Mouse (Mus musculus) stomach, postnatal 0 days (tissue): ENCODE data around the gene Rassf8. TPM values are rescaled to one million over a fixed set of nuclear protein-coding genes. Genes with fewer than 3 reads are reported as not detected.

Source experiments
- ATAC-seq: fragments of 200-750 bp; cut with Nextera tagmentation; 2 replicates; pipeline ENCODE4 v1.8.0; 2017; ENCODE audit not compliant: low FRiP score, low TSS enrichment
- DNase-seq: peaks from one replicate; pipeline ENCODE4 v3.0.0-alpha.2; 2016; ENCODE audit warnings: low spot score
- H3K27ac ChIP-seq: fragments of 300-500 bp; sonication (generic); replicated peaks from 2 replicates; pipeline ENCODE4 v1.5.1; 2014; ENCODE audit warnings: mild to moderate bottlenecking, control low read depth
- H3K27me3 ChIP-seq: fragments of 300-500 bp; sonication (generic); 2 replicates; pipeline ENCODE4 v1.6.1; 2014; ENCODE audit warnings: low read length; ENCODE audit not compliant: control insufficient read depth, insufficient read depth
- H3K36me3 ChIP-seq: fragments of 300-500 bp; sonication (generic); 2 replicates; pipeline ENCODE4 v1.6.1; 2014; ENCODE audit warnings: low read length, mixed read lengths; ENCODE audit not compliant: control insufficient read depth, insufficient read depth
- H3K4me1 ChIP-seq: fragments of 300-500 bp; sonication (generic); replicated peaks from 2 replicates; pipeline ENCODE4 v1.6.1; 2014; ENCODE audit warnings: antibody characterized with exemption; ENCODE audit not compliant: control insufficient read depth, insufficient read depth
- H3K4me2 ChIP-seq: fragments of 300-500 bp; sonication (generic); replicated peaks from 2 replicates; pipeline ENCODE4 v1.6.1; 2014; ENCODE audit warnings: low read depth, mild to moderate bottlenecking, control low read depth, moderate library complexity
- H3K4me3 ChIP-seq: fragments of 300-500 bp; sonication (generic); 2 replicates; pipeline ENCODE4 v1.5.1; 2014; ENCODE audit warnings: low read depth, low read length, control low read depth
- H3K9ac ChIP-seq: fragments of 300-500 bp; sonication (generic); 2 replicates; pipeline ENCODE4 v1.6.1; 2014; ENCODE audit warnings: mild to moderate bottlenecking, low read length, control low read depth, mixed read lengths
- H3K9me3 ChIP-seq: fragments of 300-500 bp; sonication (generic); 2 replicates; pipeline ENCODE4 v1.6.1; 2016; ENCODE audit warnings: low read length; ENCODE audit not compliant: control insufficient read depth
- CTCF ChIP-seq: IDR thresholded peaks from 2 replicates; pipeline ENCODE4 v1.5.1; 2016; ENCODE audit warnings: antibody characterized with exemption, low read depth, mild to moderate bottlenecking, moderate library complexity
- EP300 ChIP-seq: optimal IDR thresholded peaks from 2 replicates; pipeline ENCODE3; 2016; ENCODE audit warnings: antibody characterized with exemption
- WGBS: fragments of 180-500 bp; shearing (Covaris S2); extraction: QIAGEN DNeasy Blood & Tissue Kit; methylation state at CpG from one replicate; pipeline ENCODE4 v1.1.7; 2014; 5-methylcytosine and 5-hydroxymethylcytosine counted together
- polyA plus RNA-seq: library from polyadenylated mRNA; unstranded; fragments of >200 nt; fragmentation: Nextera tagmentation; extraction: Ambion mirVana; gene quantifications from 2 replicates; pipeline ENCODE4 v1.2.1, GENCODE M21; 2015

Gene Rassf8
- polyA plus RNA-seq, 1 experiment from 2014 or later = 5.9 TPM

GRCm38 (mm10) chr6:145726986-145727385 lies 19.6 kb upstream of the Rassf8 start:
- TF ChIP-seq CTCF (0 out of 2 replicates have a peak, but pooled peaks have one; percentile 3), EP300 (no peak)
- no peak overlapping the region for H3K4me2 ChIP-seq
- DNase-seq (no peak), ATAC-seq (no peak)
- H3K9me3 ChIP-seq = no peaks in the 10 kb centered on the region
- H3K4me1 ChIP-seq = no peaks in the 10 kb centered on the region
- H3K27me3 ChIP-seq = no peaks in the 10 kb centered on the region
- no peaks in the 10 kb centered on the region for H3K36me3 ChIP-seq
- H3K9ac ChIP-seq = no peak overlapping the region
- H3K27ac ChIP-seq = no peak overlapping the region
- WGBS = 56% methylated on average over 5 of the region's 5 CpGs
- H3K4me3 ChIP-seq = no peak overlapping the region

GRCm38 (mm10) chr6:145732868-145733267 lies 13.7 kb upstream of the Rassf8 start:
- H3K9ac ChIP-seq = no peak overlapping the region
- H3K36me3 ChIP-seq = no peaks in the 10 kb centered on the region
- no peaks in the 10 kb centered on the region for H3K9me3 ChIP-seq
- H3K4me1 ChIP-seq = no peaks in the 10 kb centered on the region
- no peaks in the 10 kb centered on the region for H3K27me3 ChIP-seq
- no peak for TF ChIP-seq EP300
- no peak for TF ChIP-seq CTCF
- whole genome bisulfite sequencing = 82% methylated on average over 5 of the region's 5 CpGs
- H3K4me3 ChIP-seq = no peak overlapping the region
- no peak overlapping the region for H3K4me2 ChIP-seq
- ATAC-seq = no peak
- no peak for DNase-seq
- no peak overlapping the region for H3K27ac ChIP-seq

GRCm38 (mm10) chr6:145733276-145733675 lies 13.3 kb upstream of the Rassf8 start:
- H3K36me3 ChIP-seq = no peaks in the 10 kb centered on the region
- H3K9ac ChIP-seq = no peak overlapping the region
- DNase-seq (no peak), ATAC-seq (no peak)
- H3K4me3 ChIP-seq = no peak overlapping the region
- H3K9me3 ChIP-seq = no peaks in the 10 kb centered on the region
- WGBS = 59% methylated on average over 4 of the region's 4 CpGs
- TF ChIP-seq EP300 = no peak
- no peak for TF ChIP-seq CTCF
- H3K4me1 ChIP-seq = no peaks in the 10 kb centered on the region
- H3K27me3 ChIP-seq = no peaks in the 10 kb centered on the region
- no peak overlapping the region for H3K4me2 ChIP-seq
- H3K27ac ChIP-seq = no peak overlapping the region

GRCm38 (mm10) chr6:145733911-145734310 lies 12.6 kb upstream of the Rassf8 start:
- no peaks in the 10 kb centered on the region for H3K27me3 ChIP-seq
- no peaks in the 10 kb centered on the region for H3K36me3 ChIP-seq
- no peak overlapping the region for H3K27ac ChIP-seq
- 60% methylated on average over 5 of the region's 5 CpGs for WGBS
- TF ChIP-seq CTCF = no peak
- no peak for TF ChIP-seq EP300
- no peak overlapping the region for H3K4me3 ChIP-seq
- H3K4me1 ChIP-seq = no peaks in the 10 kb centered on the region
- ATAC-seq (no peak), DNase-seq (no peak)
- no peaks in the 10 kb centered on the region for H3K9me3 ChIP-seq
- H3K9ac ChIP-seq = no peak overlapping the region
- H3K4me2 ChIP-seq = no peak overlapping the region

- Histone ChIP-seq H3K4me2 (no peak overlapping the region), H3K9me3 (no peaks in the 10 kb centered on the region), H3K9ac (no peak overlapping the region), H3K27ac (no peak overlapping the region), H3K36me3 (no peaks in the 10 kb centered on the region), H3K4me1 (no peaks in the 10 kb centered on the region), H3K4me3 (no peak overlapping the region), H3K27me3 (no peaks in the 10 kb centered on the region)
- TF ChIP-seq EP300 = no peak
- TF ChIP-seq CTCF = no peak
- 65% methylated on average over 2 of the region's 2 CpGs for WGBS
- ATAC-seq (no peak), DNase-seq (no peak)
These were observed 10.4 kb upstream of the Rassf8 start for GRCm38 (mm10) chr6:145736099-145736498.

GRCm38 (mm10) chr6:145739231-145739630 lies 7.3 kb upstream of the Rassf8 start:
- Histone ChIP-seq H3K27me3 (no peaks in the 10 kb centered on the region), H3K4me1 (no peaks in the 10 kb centered on the region), H3K4me3 (no peak overlapping the region), H3K9me3 (no peaks in the 10 kb centered on the region), H3K27ac (no peak overlapping the region), H3K9ac (no peak overlapping the region), H3K4me2 (no peak overlapping the region), H3K36me3 (no peaks in the 10 kb centered on the region)
- no peak for DNase-seq
- ATAC-seq = no peak
- 72% methylated on average over 6 of the region's 6 CpGs for WGBS
- TF ChIP-seq CTCF (no peak), EP300 (no peak)

- no peak overlapping the region for H3K9ac ChIP-seq
- no peaks in the 10 kb centered on the region for H3K27me3 ChIP-seq
- H3K4me2 ChIP-seq = no peak overlapping the region
- H3K27ac ChIP-seq = no peak overlapping the region
- H3K36me3 ChIP-seq = no peaks in the 10 kb centered on the region
- 66% methylated on average over 3 of the region's 3 CpGs for WGBS
- ATAC-seq (no peak), DNase-seq (no peak)
- no peak overlapping the region for H3K4me3 ChIP-seq
- no peaks in the 10 kb centered on the region for H3K4me1 ChIP-seq
- TF ChIP-seq EP300 (no peak), CTCF (no peak)
- H3K9me3 ChIP-seq = no peaks in the 10 kb centered on the region
These were observed 6.5 kb upstream of the Rassf8 start for GRCm38 (mm10) chr6:145740011-145740410.
